Mouse (Mus musculus) spleen, adult 18-20 months (tissue): ENCODE data around the gene Alx3.

ENCODE experiments used
- DNase-seq, 2 experiments: peaks; one replicate each; pipeline ENCODE4 v3.0.0; 2022; ENCODE audit warnings: mixed read lengths in 2 of 2

The Alx3 gene

GRCm38 (mm10) chr3:107594662-107595263 lies at the start of gene Alx3:
Alx3 (plus strand) TSS chr3:107595031.
- no peak for DNase-seq

GRCm38 (mm10) chr3:107545278-107545677 lies 49.6 kb upstream of the Alx3 start:
- no peak for DNase-seq

- no peak for DNase-seq
Measured at GRCm38 (mm10) chr3:107545716-107546412, 49.0 kb upstream of the Alx3 start.

GRCm38 (mm10) chr3:107546956-107547355 lies 47.9 kb upstream of the Alx3 start:
- no peak for DNase-seq

GRCm38 (mm10) chr3:107550409-107551049 lies 44.3 kb upstream of the Alx3 start:
- peak in 1 of 2 experiments; percentile 45 for DNase-seq

DNA sequence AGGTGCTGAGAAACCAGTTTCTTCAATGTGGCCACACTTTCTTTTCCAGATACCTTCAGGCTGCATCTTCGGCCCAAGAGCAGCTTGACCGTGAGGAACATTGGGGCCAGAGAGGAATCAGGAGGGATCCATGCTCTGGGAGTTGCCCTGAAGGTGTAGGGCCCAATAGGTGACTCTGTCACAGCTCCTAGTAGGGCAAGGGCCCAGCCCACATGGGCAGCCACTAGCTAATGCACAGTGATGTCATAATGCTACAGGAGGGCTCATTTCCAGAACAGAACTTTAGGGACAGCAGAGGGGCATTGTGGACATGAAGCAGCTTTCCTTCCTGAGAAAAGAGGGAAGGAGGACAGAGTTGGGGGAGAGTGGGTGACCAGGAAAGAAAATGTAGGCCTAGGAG lies 40.0 kb upstream of the Alx3 start, which contains the start of gene Ubl4b:
Ubl4b (minus strand) TSS at position 232 of the 400 bp plus-strand sequence.
- no peak for DNase-seq

- no peak for DNase-seq
Measured at GRCm38 (mm10) chr3:107558740-107559139, 36.1 kb upstream of the Alx3 start.

DNA sequence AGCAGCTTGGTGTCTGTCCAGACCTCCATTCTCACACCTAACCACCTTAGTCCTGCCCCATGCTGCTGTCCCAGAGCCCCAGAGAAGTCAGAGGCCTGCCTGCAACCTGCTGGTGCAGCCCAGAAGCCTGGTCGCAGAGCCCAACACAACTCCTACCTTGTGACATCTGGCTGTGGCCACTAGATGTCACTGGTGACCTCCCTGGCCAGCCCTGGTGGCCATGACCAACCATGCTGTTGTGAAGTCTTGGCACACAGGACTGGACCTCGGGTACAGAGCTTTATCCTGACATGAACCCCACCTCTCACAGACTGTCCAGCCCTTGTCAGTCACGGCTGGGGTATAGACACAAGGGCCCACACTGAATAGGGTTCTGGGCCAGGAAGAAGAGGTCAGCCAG lies 35.6 kb upstream of the Alx3 start:
- peak in 1 of 2 experiments; percentile 26 for DNase-seq

- DNase-seq: no peak
Measured at GRCm38 (mm10) chr3:107562104-107562503, 32.7 kb upstream of the Alx3 start.

DNA sequence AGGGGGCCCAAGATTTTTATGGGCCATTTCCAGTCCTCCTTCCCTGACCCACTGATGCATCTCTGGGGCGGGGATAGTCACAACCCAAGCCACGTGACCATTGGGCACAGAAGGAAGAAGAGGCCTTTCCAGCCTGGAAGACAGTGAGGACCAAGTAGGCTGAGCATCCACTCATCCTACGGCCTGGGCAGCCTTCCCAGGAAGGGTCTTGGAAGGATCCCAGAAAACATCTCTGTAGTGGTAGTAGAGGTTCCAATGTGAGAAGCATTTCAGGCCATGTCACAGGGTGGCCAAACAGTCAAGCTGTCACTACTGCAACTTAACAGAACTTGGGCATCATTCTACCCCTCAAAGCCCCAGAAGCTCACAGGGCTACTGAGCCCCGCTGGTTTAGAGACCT lies 32.2 kb upstream of the Alx3 start:
- no peak for DNase-seq

- DNase-seq: no peak
Measured at GRCm38 (mm10) chr3:107563880-107564279, 31.0 kb upstream of the Alx3 start.

DNA sequence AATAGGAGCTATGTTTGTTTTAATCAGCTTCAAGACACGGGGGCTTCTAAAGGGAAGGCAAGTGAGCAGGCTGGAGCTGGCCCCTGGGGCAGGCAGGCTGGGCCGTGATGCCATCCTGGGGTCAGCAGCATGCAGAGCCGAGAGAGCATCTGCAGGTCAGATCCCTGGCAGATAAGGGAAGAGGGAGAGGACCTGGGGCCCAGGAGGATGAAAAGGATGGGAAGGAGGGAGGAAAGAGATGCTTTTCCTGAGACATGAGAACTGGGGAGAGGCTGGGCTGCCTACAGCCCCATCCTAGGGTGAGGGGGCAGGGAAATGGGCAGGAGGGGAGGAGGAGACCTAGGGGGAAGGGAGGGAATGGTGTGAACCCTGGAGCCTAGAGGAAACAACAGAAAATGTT lies 29.5 kb upstream of the Alx3 start:
- no peak for DNase-seq

DNA sequence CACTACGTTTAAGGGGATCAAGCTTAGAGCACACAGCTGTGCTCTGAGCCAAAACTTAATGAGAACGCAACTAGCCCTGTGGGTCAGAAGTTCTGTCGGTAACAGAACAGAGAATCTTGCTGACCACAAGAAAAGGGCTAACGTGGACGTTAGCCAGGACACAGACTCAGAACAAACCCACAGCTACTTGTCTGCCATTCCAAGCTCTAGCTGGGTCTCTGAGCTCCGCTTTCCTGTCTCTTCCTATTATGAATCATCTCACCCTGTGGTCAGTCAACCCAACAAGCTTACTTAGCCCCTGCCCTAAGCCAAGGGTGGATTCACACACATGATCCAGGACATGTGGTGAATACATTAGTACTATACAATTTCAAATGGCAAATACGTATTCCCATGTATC lies 27.1 kb upstream of the Alx3 start:
- DNase-seq: no peak

GRCm38 (mm10) chr3:107568721-107569120 lies 26.1 kb upstream of the Alx3 start:
- DNase-seq: no peak

DNA sequence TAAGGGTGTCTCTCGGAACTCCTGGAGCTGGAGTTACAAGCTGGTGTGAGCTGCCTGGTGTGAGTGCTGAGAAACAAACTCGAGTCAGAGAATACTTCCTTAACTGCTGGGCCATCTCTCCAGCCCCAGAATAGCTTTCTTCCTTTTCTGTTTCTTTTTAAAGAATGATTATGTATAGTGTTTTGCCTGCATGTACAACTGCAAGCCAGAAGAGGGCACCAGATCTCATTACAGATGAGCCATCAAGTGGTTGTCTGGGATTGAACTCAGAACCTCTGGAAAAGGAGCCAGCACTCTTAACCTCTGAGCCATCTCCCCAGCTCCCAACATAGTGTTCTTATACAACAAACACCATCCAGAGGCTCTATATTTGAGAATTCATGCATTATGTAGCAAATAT lies 23.6 kb upstream of the Alx3 start:
- no peak for DNase-seq

- DNase-seq: no peak
Measured at GRCm38 (mm10) chr3:107576807-107577206, 18.0 kb upstream of the Alx3 start.

- no peak for DNase-seq
Measured at GRCm38 (mm10) chr3:107577810-107578390, 16.9 kb upstream of the Alx3 start.

DNA sequence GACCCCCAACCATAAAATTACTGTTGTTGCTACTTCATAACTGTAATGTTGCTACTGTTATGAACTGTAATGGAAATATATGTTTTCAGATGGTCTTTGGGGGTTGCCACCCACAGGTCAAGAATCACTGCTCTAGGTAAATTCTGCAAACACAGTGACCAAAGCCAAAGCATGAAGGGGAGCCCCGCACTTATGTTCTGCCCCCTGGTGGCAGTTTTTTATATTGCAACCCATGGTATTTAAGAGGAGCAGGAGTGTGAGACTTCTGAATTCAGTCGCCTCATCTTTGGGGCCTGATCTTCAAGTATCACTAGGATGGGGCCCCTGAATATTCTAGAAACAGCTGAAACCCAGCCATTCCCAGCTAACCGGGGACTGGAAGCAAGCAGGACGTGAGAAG lies 15.4 kb upstream of the Alx3 start:
- DNase-seq: peak in 1 of 2 experiments; percentile 44

DNA sequence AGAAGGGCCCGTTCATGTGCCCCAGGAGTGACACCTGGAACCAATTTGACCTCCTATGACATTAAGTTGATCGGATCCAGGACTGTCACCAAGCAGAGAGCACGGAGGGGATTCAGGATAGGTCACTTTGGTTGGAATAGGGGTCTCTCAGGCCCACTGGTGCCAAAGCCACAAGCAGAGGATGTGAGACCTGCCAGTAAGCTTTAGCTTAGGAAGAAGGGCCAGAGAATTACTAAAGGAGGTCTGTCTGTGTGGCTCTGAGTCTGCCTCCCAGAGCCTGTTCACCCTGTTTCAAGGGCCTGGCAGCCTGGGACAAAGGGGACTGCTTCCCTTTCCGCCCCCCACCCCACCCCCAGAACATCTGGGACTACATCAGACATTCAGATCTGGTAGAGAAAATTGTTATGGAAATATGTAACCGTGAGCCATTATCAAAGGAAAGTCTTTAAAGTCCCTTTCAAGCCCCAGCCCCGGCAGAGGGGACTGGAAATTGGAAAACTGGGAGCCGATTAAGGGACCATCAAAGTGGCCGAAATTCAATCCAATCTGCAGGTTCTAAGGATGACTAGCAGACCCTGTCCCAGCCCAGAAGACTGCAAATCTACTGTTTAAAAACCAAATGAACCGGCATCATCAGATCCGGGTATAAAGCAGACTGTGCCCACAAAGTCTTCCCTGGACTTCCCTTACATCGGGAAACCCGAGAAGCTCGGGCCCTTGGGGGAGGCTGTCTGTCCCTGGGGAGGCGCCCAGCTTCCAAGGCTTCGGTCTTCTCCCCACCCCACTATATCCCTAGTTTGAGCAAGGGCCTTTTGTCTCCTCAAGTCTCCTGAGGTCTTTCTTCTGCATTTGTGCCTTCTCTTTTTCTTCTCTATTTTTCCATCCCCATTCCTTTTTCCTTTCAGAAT lies 13.5 kb upstream of the Alx3 start:
- DNase-seq: no peak

DNA sequence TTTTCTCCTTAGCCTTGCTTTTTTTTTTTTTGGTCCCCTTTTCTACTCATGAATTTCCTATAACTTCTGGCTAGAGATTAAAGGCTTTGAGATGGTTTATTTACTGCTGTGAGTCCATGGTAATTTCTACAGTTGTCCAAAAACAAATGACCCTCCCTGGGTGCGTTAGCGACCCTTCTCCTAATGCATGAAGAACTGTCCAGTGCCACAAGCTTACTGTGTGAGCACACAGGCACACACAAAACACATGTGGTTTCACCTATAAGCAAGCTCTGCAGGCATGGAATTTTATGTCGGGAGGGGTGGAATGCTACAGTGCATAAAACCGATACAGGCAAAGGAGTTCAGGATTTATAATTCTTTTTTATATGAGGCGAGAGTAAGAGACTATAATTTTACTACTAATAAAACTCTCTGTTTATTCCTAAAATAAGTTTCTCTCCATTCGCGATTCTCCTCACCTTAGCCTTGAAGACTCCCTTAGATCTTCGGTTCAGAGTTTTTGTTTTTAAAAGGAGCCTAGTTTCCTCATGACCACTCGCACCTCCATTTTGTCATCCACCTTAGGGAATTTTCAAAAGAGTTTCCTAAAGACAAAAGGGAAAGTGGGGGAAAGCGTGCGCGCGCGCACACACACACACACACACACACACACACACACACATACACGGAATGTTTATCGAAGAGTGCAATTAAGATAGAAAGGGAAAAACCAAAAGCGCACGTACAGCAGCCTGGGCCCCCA lies 12.5 kb upstream of the Alx3 start:
- no peak for DNase-seq

DNA sequence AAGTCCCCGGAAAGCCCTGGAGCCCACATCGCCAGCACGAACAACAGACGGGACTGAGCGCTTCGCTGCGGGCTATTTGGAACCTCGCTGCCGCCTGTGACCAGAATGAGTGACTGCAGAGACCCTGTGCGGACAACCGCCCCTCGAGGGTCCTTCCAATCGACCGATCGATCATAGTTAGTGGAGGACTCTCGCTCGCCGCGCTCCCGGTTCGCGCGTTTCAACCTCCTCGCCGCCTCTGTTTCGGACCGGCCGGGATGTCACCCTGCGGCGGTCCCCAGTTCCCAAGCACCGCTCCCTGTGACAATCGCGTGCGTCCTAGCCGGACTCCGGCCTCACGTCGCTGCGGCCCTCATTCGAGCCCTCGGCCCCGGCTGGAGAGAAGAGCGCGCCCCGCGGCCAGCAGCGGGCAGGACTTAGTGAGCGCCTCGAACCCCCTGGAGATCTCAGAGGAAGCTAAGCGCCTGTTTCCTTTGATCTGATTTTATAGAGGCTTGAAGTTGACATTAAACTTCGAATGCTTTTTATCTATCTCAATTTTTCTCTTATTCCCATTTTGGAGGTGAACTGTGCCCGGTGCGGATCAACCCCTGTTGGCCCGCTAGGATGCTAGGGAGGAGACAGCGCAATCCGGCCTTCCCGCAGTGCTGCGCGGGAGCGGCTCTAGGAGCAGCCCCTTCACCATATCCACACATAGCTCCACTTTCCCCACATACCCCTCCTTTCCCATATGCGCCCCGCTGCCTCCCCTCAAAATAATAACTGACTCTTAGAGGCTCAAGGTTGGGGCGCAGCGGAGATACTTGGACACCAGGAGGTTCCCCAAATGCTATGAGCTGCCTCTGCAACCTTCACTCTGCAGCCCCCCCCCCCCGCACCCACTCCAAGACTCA lies 11.7 kb upstream of the Alx3 start:
- DNase-seq: no peak
